Mouse (Mus musculus) spleen, adult 2 months (tissue): ENCODE data around the gene Bahcc1. TPM values are rescaled to one million over a fixed set of nuclear protein-coding genes. Genes with fewer than 3 reads are reported as not detected.
A peak's percentile ranks its signal among the peaks of the same experiment; 100 is the strongest.

ENCODE experiments used
- DNase-seq, 2 experiments: peaks; one replicate each; pipeline versions ENCODE4 v3.0.0 to v3.0.0-alpha.2; 2012 to 2021; ENCODE audit warnings: low spot score in 2 of 2, low read depth in 1 of 2
- H3K27ac ChIP-seq: fragments of 200-500 bp; 2 replicates; pipeline ENCODE4 v1.5.1; 2012; ENCODE audit warnings: low read length, inconsistent platforms; ENCODE audit not compliant: insufficient read depth
- H3K27me3 ChIP-seq: fragments of 200-500 bp; 2 replicates; pipeline ENCODE4 v1.6.1; 2012; ENCODE audit warnings: mild to moderate bottlenecking, moderate library complexity, low read length, inconsistent platforms; ENCODE audit not compliant: control insufficient read depth, insufficient read depth
- H3K36me3 ChIP-seq: fragments of 200-500 bp; 2 replicates; pipeline ENCODE4 v1.6.1; 2012; ENCODE audit warnings: mild to moderate bottlenecking, low read length, inconsistent platforms; ENCODE audit not compliant: control insufficient read depth, insufficient read depth
- H3K4me1 ChIP-seq: fragments of 200-500 bp; 2 replicates; pipeline ENCODE4 v1.6.1; 2011; ENCODE audit warnings: inconsistent platforms; ENCODE audit not compliant: control insufficient read depth, insufficient read depth, insufficient read length
- H3K4me3 ChIP-seq: fragments of 200-500 bp; 2 replicates; pipeline ENCODE4 v1.5.1; 2011; ENCODE audit warnings: mild to moderate bottlenecking, inconsistent platforms; ENCODE audit not compliant: insufficient read depth, insufficient read length; ENCODE audit errors: extremely low read depth
- CTCF ChIP-seq: fragments of 200-500 bp; IDR thresholded peaks from 2 replicates; pipeline ENCODE4 v1.5.1; 2011; ENCODE audit warnings: mild to moderate bottlenecking, inconsistent platforms; ENCODE audit not compliant: insufficient read depth, insufficient read length, insufficient replicate concordance; ENCODE audit errors: extremely low read depth
- POLR2A ChIP-seq: fragments of 200-500 bp; IDR thresholded peaks from 2 replicates; pipeline ENCODE4 v1.6.1; 2011; ENCODE audit warnings: low read depth, low read length, inconsistent platforms
- WGBS: fragments of 180-500 bp; shearing (Covaris S2); methylation state at CpG from one replicate; pipeline ENCODE4 v1.1.7; 2018; 5-methylcytosine and 5-hydroxymethylcytosine counted together
- polyA plus RNA-seq: library from polyadenylated mRNA; depleted of rRNA; stranded (reverse); fragments of >200 nt; gene quantifications from 2 replicates; pipeline ENCODE4 v1.2.3, GENCODE M21; 2012

Gene Bahcc1
- polyA plus RNA-seq, 1 experiment, result 3.6 TPM

- no peaks in the 10 kb centered on the region for H3K36me3 ChIP-seq
- H3K27me3 ChIP-seq, result peaks cover 5% of the 10 kb centered on the region; the same call in 1 of the 2 replicates
- DNase-seq, result no peak
- TF ChIP-seq POLR2A (no peak), CTCF (no peak)
- H3K4me3 ChIP-seq, result no peak overlapping the region
- WGBS, result 85% methylated on average over 6 of the region's 6 CpGs
- no peak overlapping the region for H3K27ac ChIP-seq
- H3K4me1 ChIP-seq, result peaks cover 9% of the 10 kb centered on the region
These were observed 81.3 kb downstream of the Bahcc1 start for GRCm38 (mm10) chr11:120313906-120314685.

- Histone ChIP-seq H3K4me3 (no peak overlapping the region), H3K27ac (no peak overlapping the region), H3K27me3 (0 out of 2 replicates have a peak, but pooled peaks cover 5% of the 10 kb centered on the region), H3K36me3 (no peaks in the 10 kb centered on the region), H3K4me1 (peaks cover 9% of the 10 kb centered on the region)
- TF ChIP-seq POLR2A, result no peak
- WGBS, result 91% methylated on average over 16 of the region's 16 CpGs
- no peak for DNase-seq
These were observed 82.1 kb downstream of the Bahcc1 start for GRCm38 (mm10) chr11:120314721-120315415.

- no peak for DNase-seq
- no peaks in the 10 kb centered on the region for H3K36me3 ChIP-seq
- peaks cover 9% of the 10 kb centered on the region for H3K4me1 ChIP-seq
- H3K27me3 ChIP-seq, result 0 out of 2 replicates have a peak, but pooled peaks cover 5% of the 10 kb centered on the region
- H3K4me3 ChIP-seq, result no peak overlapping the region
- no peak overlapping the region for H3K27ac ChIP-seq
- WGBS, result 30% methylated on average over 4 of the region's 4 CpGs
- TF ChIP-seq POLR2A (no peak), CTCF (no peak)
These were observed 82.6 kb downstream of the Bahcc1 start for GRCm38 (mm10) chr11:120315416-120315761.

GRCm38 (mm10) chr11:120315832-120316689, 83.3 kb downstream of the Bahcc1 start:
- H3K4me1 ChIP-seq, result peaks cover 3% of the 10 kb centered on the region
- peak; percentile 69 to 86 for DNase-seq
- 0 out of 2 replicates have a peak, but pooled peaks cover 3% of the 10 kb centered on the region for H3K27me3 ChIP-seq
- H3K27ac ChIP-seq, result peak overlapping the region; percentile 75
- TF ChIP-seq CTCF (no peak), POLR2A (peak; percentile 75)
- no peaks in the 10 kb centered on the region for H3K36me3 ChIP-seq
- peak overlapping the region; percentile 63 for H3K4me3 ChIP-seq
- 1% methylated on average over 37 of the region's 37 CpGs for WGBS

- TF ChIP-seq CTCF (no peak), POLR2A (no peak)
- Histone ChIP-seq H3K36me3 (no peaks in the 10 kb centered on the region), H3K4me3 (peak overlapping the region; percentile 63; the same call in 1 of the 2 replicates), H3K27me3 (0 out of 2 replicates have a peak, but pooled peaks cover 2% of the 10 kb centered on the region), H3K4me1 (no peaks in the 10 kb centered on the region), H3K27ac (peak overlapping the region; percentile 68)
- WGBS, result 5% methylated on average over 13 of the region's 13 CpGs
- no peak for DNase-seq
These were observed 84.0 kb downstream of the Bahcc1 start for GRCm38 (mm10) chr11:120316690-120317254.

- Histone ChIP-seq H3K4me1 (no peaks in the 10 kb centered on the region), H3K4me3 (no peak overlapping the region), H3K36me3 (no peaks in the 10 kb centered on the region), H3K27ac (no peak overlapping the region), H3K27me3 (0 out of 2 replicates have a peak, but pooled peaks cover 2% of the 10 kb centered on the region)
- 68% methylated on average over 7 of the region's 7 CpGs for WGBS
- TF ChIP-seq CTCF (no peak), POLR2A (no peak)
- DNase-seq, result no peak
These were observed 84.7 kb downstream of the Bahcc1 start for GRCm38 (mm10) chr11:120317456-120317855.
